Mouse (Mus musculus): ENCODE measurements around the gene Dynlrb1. TPM values are rescaled to one million over a fixed set of nuclear protein-coding genes. Genes with fewer than 3 reads are reported as not detected.

Dynlrb1 gene
- 339 and 341 TPM in 2 replicates for polyA plus RNA-seq (2015; fragmentation: Nextera tagmentation; extraction: Ambion mirVana)

GRCm38 (mm10) chr2:155236362-155236992 is at the start of gene Dynlrb1:
Gene Dynlrb1 (plus strand): TSS chr2:155236533.
- peak within 1 kb of the TSS; percentile 90 for H3K4me3 ChIP-seq (ENCODE audit: low read depth, low read length)
- H3K36me3 ChIP-seq (ENCODE audit: control insufficient read depth, insufficient read depth, low read length), result no peaks in the 10 kb centered on the region
- H3K4me2 ChIP-seq (replicated peaks; ENCODE audit: low read depth), result peak within 1 kb of the TSS; percentile 71
- H3K9me3 ChIP-seq (ENCODE audit: control insufficient read depth, low read length), result no peaks in the 10 kb centered on the region
- H3K27me3 ChIP-seq (ENCODE audit: control insufficient read depth, insufficient read depth, low read length), result no peaks in the 10 kb centered on the region
- peak; percentile 99 for ATAC-seq (ENCODE audit: low FRiP score, low TSS enrichment)
- peak within 1 kb of the TSS; percentile 91 for H3K9ac ChIP-seq (ENCODE audit: low read length)
- TF ChIP-seq EP300 (optimal IDR thresholded peaks at IDR 0.05), result no peak
- peak; percentile 56 for TF ChIP-seq CTCF (IDR thresholded peaks at IDR 0.05; ENCODE audit: low read depth)
- DNase-seq (ENCODE audit: low spot score), result peak; percentile 98
- WGBS, result under 1% methylated on average over 50 of the region's 50 CpGs
- peak within 1 kb of the TSS; percentile 93 for H3K27ac ChIP-seq (replicated peaks)
- peaks cover 7% of the 10 kb centered on the region for H3K4me1 ChIP-seq (replicated peaks; ENCODE audit: control insufficient read depth, insufficient read depth)

GRCm38 (mm10) chr2:155207419-155207818 is 28.9 kb upstream of the Dynlrb1 start:
- Histone ChIP-seq H3K4me2 (replicated peaks; ENCODE audit: low read depth) (no peak overlapping the region), H3K4me1 (replicated peaks; ENCODE audit: control insufficient read depth, insufficient read depth) (no peaks in the 10 kb centered on the region), H3K36me3 (ENCODE audit: control insufficient read depth, insufficient read depth, low read length) (peaks cover 14% of the 10 kb centered on the region; the same call in 1 of the 2 replicates), H3K4me3 (ENCODE audit: low read depth, low read length) (no peak overlapping the region), H3K27me3 (ENCODE audit: control insufficient read depth, insufficient read depth, low read length) (no peaks in the 10 kb centered on the region), H3K27ac (replicated peaks) (no peak overlapping the region), H3K9me3 (ENCODE audit: control insufficient read depth, low read length) (no peaks in the 10 kb centered on the region), H3K9ac (ENCODE audit: low read length) (no peak overlapping the region)
- ATAC-seq (ENCODE audit: low FRiP score, low TSS enrichment), result no peak
- WGBS, result 74% methylated on average over 2 of the region's 2 CpGs
- TF ChIP-seq CTCF (IDR thresholded peaks at IDR 0.05; ENCODE audit: low read depth), result peak; percentile 78
- no peak for TF ChIP-seq EP300 (optimal IDR thresholded peaks at IDR 0.05)
- peak; percentile 23 for DNase-seq (ENCODE audit: low spot score)

GRCm38 (mm10) chr2:155223145-155223544 is 13.2 kb upstream of the Dynlrb1 start:
- no peak overlapping the region for H3K9ac ChIP-seq (ENCODE audit: low read length)
- 77% methylated on average over 2 of the region's 2 CpGs for WGBS
- no peak overlapping the region for H3K4me3 ChIP-seq (ENCODE audit: low read depth, low read length)
- H3K9me3 ChIP-seq (ENCODE audit: control insufficient read depth, low read length), result no peaks in the 10 kb centered on the region
- H3K4me2 ChIP-seq (replicated peaks; ENCODE audit: low read depth), result no peak overlapping the region
- no peak overlapping the region for H3K27ac ChIP-seq (replicated peaks)
- no peak for DNase-seq (ENCODE audit: low spot score)
- TF ChIP-seq CTCF (IDR thresholded peaks at IDR 0.05; ENCODE audit: low read depth) (no peak), EP300 (optimal IDR thresholded peaks at IDR 0.05) (no peak)
- no peaks in the 10 kb centered on the region for H3K27me3 ChIP-seq (ENCODE audit: control insufficient read depth, insufficient read depth, low read length)
- H3K4me1 ChIP-seq (replicated peaks; ENCODE audit: control insufficient read depth, insufficient read depth), result no peaks in the 10 kb centered on the region
- ATAC-seq (ENCODE audit: low FRiP score, low TSS enrichment), result no peak
- peaks cover 27% of the 10 kb centered on the region for H3K36me3 ChIP-seq (ENCODE audit: control insufficient read depth, insufficient read depth, low read length)

GRCm38 (mm10) chr2:155224721-155225120 is 11.6 kb upstream of the Dynlrb1 start:
- Histone ChIP-seq H3K4me2 (replicated peaks; ENCODE audit: low read depth) (no peak overlapping the region), H3K4me1 (replicated peaks; ENCODE audit: control insufficient read depth, insufficient read depth) (no peaks in the 10 kb centered on the region), H3K9me3 (ENCODE audit: control insufficient read depth, low read length) (no peaks in the 10 kb centered on the region), H3K9ac (ENCODE audit: low read length) (no peak overlapping the region), H3K36me3 (ENCODE audit: control insufficient read depth, insufficient read depth, low read length) (peaks cover 24% of the 10 kb centered on the region), H3K27me3 (ENCODE audit: control insufficient read depth, insufficient read depth, low read length) (no peaks in the 10 kb centered on the region), H3K27ac (replicated peaks) (no peak overlapping the region), H3K4me3 (ENCODE audit: low read depth, low read length) (no peak overlapping the region)
- WGBS, result 84% methylated on average over 7 of the region's 7 CpGs
- DNase-seq (ENCODE audit: low spot score) (no peak), ATAC-seq (ENCODE audit: low FRiP score, low TSS enrichment) (no peak)
- TF ChIP-seq CTCF (IDR thresholded peaks at IDR 0.05; ENCODE audit: low read depth) (no peak), EP300 (optimal IDR thresholded peaks at IDR 0.05) (no peak)

- Histone ChIP-seq H3K4me3 (ENCODE audit: low read depth, low read length) (peak overlapping the region; percentile 90), H3K4me1 (replicated peaks; ENCODE audit: control insufficient read depth, insufficient read depth) (peaks cover 7% of the 10 kb centered on the region), H3K9ac (ENCODE audit: low read length) (peak overlapping the region; percentile 91), H3K27ac (replicated peaks) (peak overlapping the region; percentile 93), H3K9me3 (ENCODE audit: control insufficient read depth, low read length) (no peaks in the 10 kb centered on the region), H3K27me3 (ENCODE audit: control insufficient read depth, insufficient read depth, low read length) (no peaks in the 10 kb centered on the region), H3K4me2 (replicated peaks; ENCODE audit: low read depth) (peak overlapping the region; percentile 71), H3K36me3 (ENCODE audit: control insufficient read depth, insufficient read depth, low read length) (no peaks in the 10 kb centered on the region)
- DNase-seq (ENCODE audit: low spot score) (peak; percentile 15), ATAC-seq (ENCODE audit: low FRiP score, low TSS enrichment) (peak; percentile 78)
- TF ChIP-seq EP300 (optimal IDR thresholded peaks at IDR 0.05) (no peak), CTCF (IDR thresholded peaks at IDR 0.05; ENCODE audit: low read depth) (no peak)
- 3% methylated on average over 13 of the region's 13 CpGs for WGBS
Measured at GRCm38 (mm10) chr2:155235746-155236361, 479 bp upstream of the Dynlrb1 start.

GRCm38 (mm10) chr2:155237276-155237675 is 943 bp downstream of the Dynlrb1 start:
- H3K9ac ChIP-seq (ENCODE audit: low read length), result peak overlapping the region; percentile 91
- TF ChIP-seq EP300 (optimal IDR thresholded peaks at IDR 0.05) (no peak), CTCF (IDR thresholded peaks at IDR 0.05; ENCODE audit: low read depth) (no peak)
- H3K27ac ChIP-seq (replicated peaks), result peak overlapping the region; percentile 93; the same call in 1 of the 2 replicates
- DNase-seq (ENCODE audit: low spot score) (peak; percentile 17), ATAC-seq (ENCODE audit: low FRiP score, low TSS enrichment) (no peak)
- WGBS, result 8% methylated on average over 4 of the region's 4 CpGs
- H3K27me3 ChIP-seq (ENCODE audit: control insufficient read depth, insufficient read depth, low read length), result no peaks in the 10 kb centered on the region
- peak overlapping the region; percentile 90 for H3K4me3 ChIP-seq (ENCODE audit: low read depth, low read length)
- H3K4me1 ChIP-seq (replicated peaks; ENCODE audit: control insufficient read depth, insufficient read depth), result peaks cover 7% of the 10 kb centered on the region
- H3K36me3 ChIP-seq (ENCODE audit: control insufficient read depth, insufficient read depth, low read length), result no peaks in the 10 kb centered on the region
- no peaks in the 10 kb centered on the region for H3K9me3 ChIP-seq (ENCODE audit: control insufficient read depth, low read length)
- peak overlapping the region; percentile 71 for H3K4me2 ChIP-seq (replicated peaks; ENCODE audit: low read depth)
